Mouse (Mus musculus) gastrocnemius, postnatal 14 days (tissue): Measurements from ENCODE around the gene Man1c1. TPM values are rescaled to one million over a fixed set of nuclear protein-coding genes. Genes with fewer than 3 reads are reported as not detected.

Source experiments
- DNase-seq: peaks from one replicate; pipeline ENCODE4 v3.0.0; 2021; ENCODE audit warnings: mixed read lengths
- intact Hi-C: fragments of 180-260 bp; cut with DNase I; formaldehyde crosslinking; loops from one replicate; pipeline ENCODE4 v1.15.1; 2025; ENCODE audit warnings: low total_unique reads
- total RNA-seq, 2 experiments: library from RNA; stranded (reverse); gene quantifications; 2 replicates each; pipeline ENCODE4 v1.2.3; 2021

The Man1c1 gene
- total RNA-seq, 2 experiments from 2014 or later, result 7.9 to 9.5 TPM

- intact Hi-C loops, result no loop called here
Measured at GRCm38 (mm10) chr4:134619489-134619870, 84.6 kb downstream of the Man1c1 start.

GRCm38 (mm10) chr4:134618810-134619488 is 85.1 kb downstream of the Man1c1 start:
- intact Hi-C loops, result no loop called here
- DNase-seq, result no peak

More at GRCm38 (mm10) chr4:134619489-134619870, 84.6 kb downstream of the Man1c1 start:
- no peak for DNase-seq

DNA sequence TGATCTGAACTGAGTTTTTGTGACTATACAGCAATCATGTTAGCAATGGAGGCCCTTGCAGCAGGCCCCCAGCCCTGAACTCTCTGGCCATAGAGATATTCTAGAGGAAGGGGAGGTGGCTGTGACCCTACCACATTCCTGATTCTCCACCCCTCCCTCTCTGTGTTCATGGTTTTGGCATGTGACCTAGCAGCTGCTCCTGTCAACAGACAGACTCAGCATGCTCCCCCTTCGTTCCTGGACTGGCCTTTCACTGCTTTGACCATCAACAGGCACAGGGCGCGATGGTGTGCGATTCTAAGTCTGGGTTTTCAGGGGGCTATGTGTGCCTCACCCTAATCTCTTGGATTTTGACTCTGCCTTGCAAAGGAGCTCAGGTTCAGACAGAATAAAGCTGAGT is 86.3 kb downstream of the Man1c1 start:
- intact Hi-C loops, result no loop called here
- DNase-seq, result no peak

GRCm38 (mm10) chr4:134615929-134616625 is 88.0 kb downstream of the Man1c1 start:
- intact Hi-C loops, result no loop called here
- no peak for DNase-seq

DNA sequence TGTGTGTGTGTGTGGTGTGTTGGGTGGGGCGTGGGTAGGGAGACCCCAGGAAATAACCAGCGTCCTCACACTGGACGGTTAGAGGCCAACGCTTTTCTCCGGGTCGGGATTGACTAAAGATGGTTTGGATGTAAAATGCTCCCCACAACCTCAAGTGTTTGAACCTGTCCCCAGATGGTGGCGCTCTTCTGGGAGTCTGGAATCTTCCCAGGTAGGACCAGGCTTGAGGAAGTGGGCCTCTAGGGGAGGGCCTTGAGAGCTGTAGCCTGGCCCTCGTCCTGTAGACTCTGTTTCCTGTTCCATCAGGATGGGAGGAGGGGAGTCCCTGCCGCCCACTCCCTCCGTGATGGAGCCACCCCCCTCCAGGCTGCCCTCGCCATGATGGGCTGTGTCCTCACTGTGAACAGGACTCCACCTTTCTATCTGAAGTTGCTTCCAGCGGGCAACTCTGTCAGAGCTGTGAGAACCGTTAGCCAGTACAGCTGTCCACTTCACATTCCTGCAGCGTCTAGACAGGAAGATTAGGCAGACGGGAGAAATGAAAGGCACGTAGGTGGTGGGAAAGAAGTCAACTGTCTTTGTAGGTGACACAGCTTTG is 91.9 kb downstream of the Man1c1 start:
- peak; percentile 39 for DNase-seq
- intact Hi-C loops, result no loop called here

- peak; percentile 60 for DNase-seq
- intact Hi-C loops, result no loop called here
Measured at GRCm38 (mm10) chr4:134610616-134611015, 93.5 kb downstream of the Man1c1 start.

DNA sequence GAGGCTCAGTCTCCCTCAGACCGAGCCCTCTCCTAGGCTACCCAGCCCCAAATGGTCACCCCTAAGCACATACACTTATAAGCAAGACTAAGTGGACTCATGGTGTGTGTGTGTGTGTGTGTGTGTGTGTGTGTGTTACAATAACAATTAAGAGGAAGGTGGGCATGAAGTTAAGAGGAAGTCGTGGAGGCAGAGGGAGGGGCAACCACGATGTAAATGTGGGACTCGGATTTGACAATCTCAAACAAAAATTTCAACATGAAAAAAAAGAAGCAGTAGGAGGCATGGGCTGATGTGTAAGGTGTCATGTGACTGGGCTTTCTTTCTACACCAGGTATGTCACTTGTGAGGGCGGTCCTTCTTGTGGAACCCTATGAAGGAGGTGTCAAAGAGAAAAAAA is 96.4 kb downstream of the Man1c1 start:
- intact Hi-C loops, result no loop called here
- DNase-seq, result no peak

DNA sequence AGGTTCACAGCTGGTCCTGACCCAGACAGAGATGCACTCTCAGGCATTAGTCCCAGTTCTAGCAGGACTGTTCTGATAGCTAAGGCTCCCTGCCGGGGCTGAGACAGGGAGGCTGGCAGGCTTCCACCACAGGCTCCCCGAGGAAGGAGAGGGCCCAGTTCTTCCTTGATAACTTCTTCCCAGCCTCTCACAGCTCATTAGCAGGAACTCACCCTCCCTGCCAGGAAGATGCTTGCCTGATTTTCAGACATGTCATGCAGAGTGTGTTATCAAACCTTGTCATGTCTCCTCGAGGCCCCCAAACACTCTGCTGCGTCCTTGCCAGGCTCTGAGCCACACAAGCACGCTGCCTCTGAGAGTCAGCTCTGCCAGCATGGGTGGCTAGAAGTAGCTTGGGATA is 98.0 kb downstream of the Man1c1 start:
- DNase-seq, result peak; percentile 64
- intact Hi-C loops, result no loop called here

DNA sequence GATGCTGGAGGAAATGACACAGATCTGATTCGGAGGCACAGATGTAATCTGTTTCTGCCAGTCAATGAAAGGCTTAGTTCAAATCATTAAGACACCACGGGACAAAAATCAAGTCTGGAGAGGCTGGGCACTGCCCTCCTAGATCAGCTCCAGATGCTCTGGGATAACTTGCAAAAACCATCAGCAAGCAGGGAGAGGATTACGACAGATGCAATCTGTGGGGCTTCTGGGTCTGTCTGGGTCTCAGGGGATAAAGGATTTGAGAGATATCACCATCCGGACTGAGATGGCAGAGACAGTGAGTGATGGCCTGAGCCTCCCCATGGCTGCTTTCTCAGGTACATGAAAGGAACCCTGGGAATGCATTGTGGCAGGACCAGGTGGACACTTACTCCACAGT is 99.6 kb downstream of the Man1c1 start:
- intact Hi-C loops, result loop anchor here (5.0 kb wide), 1 partner anchor 98 kb away; the partner anchor contains the start of gene Man1c1
- no peak for DNase-seq

- DNase-seq, result no peak
Measured at GRCm38 (mm10) chr4:134603553-134603952, 100.5 kb downstream of the Man1c1 start.

DNA sequence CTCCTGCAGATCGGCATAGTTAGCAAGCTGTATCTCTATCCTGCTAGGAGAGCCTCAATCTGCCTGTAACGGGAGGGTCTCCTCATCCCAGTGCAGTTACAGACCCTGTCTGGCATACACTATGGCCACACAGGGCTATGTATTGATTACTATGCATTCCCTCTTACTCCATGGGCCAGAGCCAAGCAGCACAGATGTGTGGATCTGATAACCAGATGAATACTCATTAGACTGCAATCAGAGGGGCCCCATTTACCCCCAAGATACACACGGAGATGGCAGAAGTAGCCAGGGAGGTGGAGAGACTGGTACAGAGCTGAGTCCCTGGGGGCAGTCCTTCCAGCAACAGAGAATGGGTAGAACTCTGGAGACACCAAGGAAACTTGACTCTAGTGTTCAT is 101.5 kb downstream of the Man1c1 start:
- intact Hi-C loops, result loop anchor here (5.0 kb wide), 1 partner anchor 100 kb away; the partner anchor contains the start of gene Man1c1
- DNase-seq, result no peak

More at GRCm38 (mm10) chr4:134603553-134603952, 100.5 kb downstream of the Man1c1 start:
- intact Hi-C loops, result loop anchor here (5.0 kb wide), 1 partner anchor 99 kb away; the partner anchor contains the start of gene Man1c1

DNA sequence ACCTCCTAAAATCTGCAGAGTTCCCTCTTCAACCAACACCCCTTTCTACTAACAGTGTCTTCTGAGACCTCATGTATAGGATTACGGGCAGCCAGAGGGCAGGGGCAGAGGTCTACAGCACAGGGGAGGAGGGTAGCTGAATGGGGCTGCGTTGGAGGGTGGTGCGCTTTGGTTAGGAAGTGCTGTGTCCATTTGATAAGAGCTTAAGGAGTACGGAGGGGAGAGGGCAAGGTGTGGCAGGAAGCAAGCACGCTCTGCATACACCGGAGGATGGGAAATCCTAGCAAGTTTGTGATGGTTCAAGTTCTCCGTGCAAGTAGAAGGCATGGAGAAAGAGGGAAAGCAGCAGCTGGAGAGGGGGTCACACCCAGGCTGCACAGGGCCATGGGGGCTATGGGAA is 102.1 kb downstream of the Man1c1 start:
- DNase-seq, result no peak
- intact Hi-C loops, result loop anchor here (5.0 kb wide), 1 partner anchor 100 kb away; the partner anchor contains the start of gene Man1c1

DNA sequence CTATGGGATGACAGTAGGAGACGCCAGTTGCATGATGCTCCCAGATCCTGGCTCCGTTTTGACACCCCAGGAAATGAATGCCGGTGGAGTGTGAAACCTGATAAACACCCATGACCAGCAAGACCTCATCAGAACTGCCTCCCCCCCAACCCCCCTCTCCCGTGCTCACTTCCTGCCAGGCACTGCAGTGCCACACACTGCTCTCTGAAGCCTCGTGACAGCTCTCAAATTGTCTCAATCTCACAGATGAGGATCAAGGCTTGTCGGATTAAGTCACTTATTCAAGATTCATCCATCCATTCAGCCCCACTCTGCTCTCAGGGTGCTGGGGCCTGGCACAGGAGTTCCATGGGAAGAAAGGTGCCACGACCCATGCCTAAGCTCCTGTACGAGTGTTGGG is 102.7 kb downstream of the Man1c1 start:
- intact Hi-C loops, result loop anchor here (5.0 kb wide), 1 partner anchor 101 kb away; the partner anchor contains the start of gene Man1c1
- no peak for DNase-seq

DNA sequence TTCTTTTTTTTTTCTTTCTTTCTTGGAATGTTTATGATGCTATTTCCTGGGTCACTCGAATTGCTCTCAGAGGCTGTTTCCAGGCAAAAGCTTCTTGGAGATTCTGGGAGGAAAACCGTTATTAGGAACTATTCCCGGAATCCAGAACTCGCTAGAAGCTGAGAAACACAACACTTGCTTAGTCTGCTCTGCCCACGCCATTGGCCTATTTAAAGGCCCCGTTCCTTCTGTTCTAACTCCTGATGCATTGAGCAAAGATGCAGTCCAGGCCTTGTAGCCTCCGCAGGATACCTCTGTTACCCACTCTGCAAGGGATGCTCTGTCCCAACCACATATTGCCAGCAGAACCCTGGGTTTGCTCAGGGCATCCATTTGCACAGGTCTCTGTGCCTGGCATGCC is 103.3 kb downstream of the Man1c1 start:
- DNase-seq, result no peak
- intact Hi-C loops, result loop anchor here (5.0 kb wide), 1 partner anchor 102 kb away; the partner anchor contains the start of gene Man1c1

DNA sequence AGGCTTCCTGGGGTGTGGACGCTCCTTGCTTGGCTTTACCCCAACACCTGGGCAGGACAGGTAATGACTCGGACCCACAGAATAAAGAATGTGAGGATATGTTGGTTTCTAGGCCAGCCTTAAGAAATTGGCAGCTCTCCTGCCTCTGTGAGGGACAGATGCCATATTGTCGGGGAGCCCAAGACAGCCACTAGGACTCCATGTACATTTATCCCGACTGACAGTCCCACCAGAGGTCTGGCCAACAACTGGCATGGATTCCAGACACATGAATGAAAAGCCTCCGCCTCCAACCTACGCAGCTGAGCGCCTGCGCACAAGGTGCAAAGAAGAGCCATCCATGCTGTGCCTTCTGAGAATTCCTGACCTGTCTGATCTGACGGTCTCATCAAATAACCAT is 104.0 kb downstream of the Man1c1 start:
- DNase-seq, result no peak
- intact Hi-C loops, result loop anchor here (5.0 kb wide), 1 partner anchor 102 kb away; the partner anchor contains the start of gene Man1c1

DNA sequence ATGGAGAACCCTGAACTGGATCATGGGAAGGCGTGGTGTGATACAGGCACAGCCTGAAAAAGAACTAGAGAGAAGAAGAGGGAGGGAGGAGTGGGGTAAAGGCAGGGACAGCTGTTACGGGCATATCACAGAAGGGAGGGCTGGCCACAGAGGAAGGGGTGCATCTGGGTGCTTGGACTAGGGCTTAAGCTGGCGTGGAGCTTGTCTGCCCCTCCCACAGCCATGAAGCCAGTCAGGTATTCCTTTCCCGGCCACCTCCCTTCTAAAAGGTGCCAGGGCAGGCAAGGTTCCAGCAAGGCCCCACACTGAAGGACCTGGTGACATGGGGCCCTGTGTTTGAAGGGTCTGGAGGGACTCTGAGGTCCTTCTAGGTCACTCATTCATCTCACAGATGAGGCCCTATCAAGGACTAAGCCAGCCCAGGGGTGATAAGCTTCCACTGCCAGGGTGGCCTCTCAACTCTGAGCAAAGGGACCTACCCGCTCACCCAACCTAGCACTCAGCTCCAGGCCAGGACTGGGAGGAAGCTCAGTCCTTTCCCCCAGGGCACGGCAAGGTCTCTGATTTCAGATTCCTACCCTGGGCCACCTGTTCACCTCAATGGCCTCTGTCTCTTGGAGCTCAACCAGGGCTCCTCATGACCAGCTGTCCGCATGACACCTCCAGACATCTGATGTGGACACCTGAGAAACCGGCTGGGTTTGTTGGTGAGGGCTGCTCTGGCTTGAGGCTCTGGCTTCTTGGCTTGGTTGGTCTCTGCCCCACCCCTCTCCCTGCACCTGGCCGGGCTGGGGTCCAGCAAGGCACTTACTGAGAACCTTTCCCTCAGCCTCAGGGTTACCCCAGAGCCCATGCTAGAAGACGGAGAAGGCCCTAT is 107.0 kb downstream of the Man1c1 start:
- intact Hi-C loops, result no loop called here
- peak; percentile 46 for DNase-seq

- no peak for DNase-seq
- intact Hi-C loops, result no loop called here
Measured at GRCm38 (mm10) chr4:134594731-134595439, 109.2 kb downstream of the Man1c1 start.

GRCm38 (mm10) chr4:134592442-134592841 is 111.6 kb downstream of the Man1c1 start:
- intact Hi-C loops, result no loop called here
- DNase-seq, result no peak
